Mouse (Mus musculus) bone marrow macrophage, adult 2 months (primary cell): ENCODE measurements around the gene Mbd5.

Experiments
- CTCF ChIP-seq: IDR thresholded peaks from 2 replicates; pipeline ENCODE4 v1.5.1; 2012; ENCODE audit warnings: low read depth, mild to moderate bottlenecking, low read length, moderate library complexity
- POLR2A ChIP-seq: IDR thresholded peaks from 2 replicates; pipeline ENCODE4 v1.6.1; 2012; ENCODE audit warnings: mild to moderate bottlenecking, low read depth, low read length, borderline replicate concordance

DNA sequence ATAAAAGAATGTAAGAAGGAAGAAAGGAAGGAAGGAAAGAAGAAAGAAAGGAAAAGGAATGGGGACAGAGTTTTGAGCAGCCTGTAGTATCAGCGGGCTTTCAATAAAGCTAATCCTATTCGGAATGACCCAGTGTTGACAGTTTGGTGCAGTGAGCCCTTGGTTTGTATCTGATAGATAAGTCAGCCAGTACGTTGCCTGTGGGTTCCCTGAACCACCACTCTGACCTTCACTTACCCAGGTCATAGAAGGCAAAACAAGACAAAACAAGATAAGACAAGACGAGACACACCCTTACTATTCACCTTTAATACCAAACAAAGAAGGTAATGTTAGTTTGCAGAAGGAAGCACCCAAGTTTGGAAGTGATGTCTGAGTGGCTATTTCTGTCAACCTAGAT, 401.5 kb downstream of the Mbd5 start:
- TF ChIP-seq POLR2A (no peak), CTCF (no peak)
